Mouse (Mus musculus) brain, embryonic 14.5 days (tissue): ENCODE results near the gene Slc44a2.

Experiments used
- CTCF ChIP-seq: fragments of 200-500 bp; IDR thresholded peaks from 2 replicates; pipeline ENCODE4 v1.5.1; 2012; ENCODE audit warnings: inconsistent platforms, mild to moderate bottlenecking, moderate library complexity, borderline replicate concordance; ENCODE audit not compliant: insufficient read depth, insufficient read length; ENCODE audit errors: extremely low read depth
- POLR2A ChIP-seq: fragments of 200-500 bp; IDR thresholded peaks from 2 replicates; pipeline ENCODE4 v1.6.1; 2012; ENCODE audit warnings: mild to moderate bottlenecking, inconsistent platforms, borderline replicate concordance; ENCODE audit not compliant: poor library complexity, insufficient read depth, insufficient read length, severe bottlenecking; ENCODE audit errors: extremely low read depth

DNA sequence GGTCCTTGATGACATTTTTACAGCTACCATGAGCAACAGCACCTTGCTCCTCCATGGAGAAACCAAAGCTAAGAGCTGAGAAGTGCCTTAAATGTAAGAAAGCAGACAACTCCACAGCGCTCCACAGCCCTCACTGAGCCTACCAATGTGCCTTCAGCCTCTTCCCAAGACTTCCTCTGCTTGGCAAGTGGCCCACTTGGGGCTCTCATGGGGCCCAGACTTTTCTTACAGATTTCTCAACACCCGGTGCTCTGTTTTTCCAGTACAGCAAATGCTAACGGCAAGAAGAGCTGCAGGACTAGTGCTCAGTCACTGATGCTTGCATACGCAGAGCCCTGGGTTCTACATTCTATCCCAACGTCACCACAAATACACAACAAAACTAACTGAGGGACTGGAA, 42.7 kb upstream of the Slc44a2 start:
- TF ChIP-seq POLR2A (no peak), CTCF (no peak)
